ENCODE assay signal across 8 mouse cellular contexts in genomic region chr7:5020000-5020681, GRCm38 (mm10). TPM values are rescaled to one million over a fixed set of nuclear protein-coding genes. Genes with fewer than 3 reads are reported as not detected.
DNase-seq lines count a peak whose midpoint lies in the region; ATAC-seq and TF ChIP-seq lines count a peak whose summit lies in the region.

Gene Zfp865, plus strand, starts transcription at chr7:5020376.
Gene Ccdc106, plus strand, starts transcription at chr7:5020553.

- no peaks in the 10 kb centered on the region for H3K9me3 ChIP-seq in hindbrain, postnatal 0 days (ENCODE audit: low read length)

- H3K4me2 ChIP-seq in hindbrain, postnatal 0 days (ENCODE audit: low read depth, low read length) = peak within 1 kb of the TSS; percentile 86

- intact Hi-C loops in left cerebral cortex, adult 2 months (cut with DNase I) = loop anchor here (2.0 kb wide), 2 partner anchors 17 to 41 kb away; no protein-coding TSS in a partner anchor

- no peak for TF ChIP-seq CTCF in hindbrain, postnatal 0 days (IDR thresholded peaks at IDR 0.05; ENCODE audit: low read depth)
- TF ChIP-seq CTCF in left cerebral cortex, adult 2 months (IDR thresholded peaks at IDR 0.05) = no peak; the same call in 1 of the 2 replicates

- H3K9ac ChIP-seq in hindbrain, postnatal 0 days (replicated peaks; ENCODE audit: low read length) = peak within 1 kb of the TSS; percentile 96

- under 1% methylated on average over 49 of the region's 49 CpGs for WGBS in hindbrain, postnatal 0 days

- H3K27ac ChIP-seq in hindbrain, postnatal 0 days = peak within 1 kb of the TSS; percentile 93
- H3K27ac ChIP-seq in left cerebral cortex, adult 2 months = peak within 1 kb of the TSS; percentile 96

- peaks cover 7% of the 10 kb centered on the region for H3K4me1 ChIP-seq in hindbrain, postnatal 0 days (ENCODE audit: insufficient read depth, low read length)

- peak; percentile 97 for DNase-seq in WW6 (ENCODE audit: low read depth, low spot score)
- DNase-seq in cerebellum, postnatal 4 days (ENCODE audit: low spot score in 2 of 2) = peak; percentile 97 to 98
- DNase-seq in gastrocnemius, adult 18-20 months (ENCODE audit: low spot score) = peak; percentile 99
- peak; percentile 99 for DNase-seq in hindbrain, postnatal 0 days (ENCODE audit: low spot score)
- peak; percentile 99 for DNase-seq in left cerebral cortex, adult 2 months (ENCODE audit: extremely low spot score in 1 of 2, low spot score in 2 of 2)
- DNase-seq in right cerebral cortex, adult 2 months (ENCODE audit: low spot score in 2 of 2) = peak; percentile 99 to 100
- DNase-seq in urinary bladder, postnatal 14 days (ENCODE audit: low spot score) = peak; percentile 99

- ATAC-seq in hindbrain, postnatal 0 days = peak; percentile 90
- peak; percentile 89 for ATAC-seq in megakaryocyte, adult 5-6 weeks (ENCODE audit: poor library complexity, severe bottlenecking)

- H3K4me3 ChIP-seq in hindbrain, postnatal 0 days (ENCODE audit: low read length) = peak within 1 kb of the TSS; percentile 60
- peak within 1 kb of the TSS; percentile 76 for H3K4me3 ChIP-seq in left cerebral cortex, adult 2 months

- H3K27me3 ChIP-seq in hindbrain, postnatal 0 days (ENCODE audit: insufficient read depth, low read length) = no peaks in the 10 kb centered on the region

- H3K36me3 ChIP-seq in hindbrain, postnatal 0 days (ENCODE audit: insufficient read depth, low read length) = peaks cover 11% of the 10 kb centered on the region; the same call in 1 of the 2 replicates

RNA-seq across cellular contexts. Expression of gene Zfp865, which starts in this region (rescaled TPM):
- 10 to 100 TPM; 12.4 to 13.2 TPM for total RNA-seq in gastrocnemius, adult 18-20 months (2021)
- 41.5 and 43.2 TPM in 2 replicates for total RNA-seq in hindbrain, postnatal 0 days (2014; rRNA removed)
- 5.4 TPM in 2 replicates for polyA plus RNA-seq in hindbrain, postnatal 0 days (2015; fragmentation: Nextera tagmentation; extraction: Ambion mirVana)
- 10 to 100 TPM; 36.3 to 40.3 TPM for total RNA-seq in left cerebral cortex, adult 2 months (2021)
- 11.9 and 12.0 TPM in 2 replicates for total RNA-seq in megakaryocyte, adult 5-6 weeks (2015)
- total RNA-seq in megakaryocyte, adult 5-6 weeks (2017) = 13.6 and 14.4 TPM in 2 replicates

RNA-seq across cellular contexts. Expression of gene Ccdc106, which starts in this region (rescaled TPM):
- total RNA-seq in gastrocnemius, adult 18-20 months (2021) = not detected
- total RNA-seq in hindbrain, postnatal 0 days (2014; rRNA removed) = 39.6 and 76.5 TPM in 2 replicates
- 61.6 and 62.1 TPM in 2 replicates for polyA plus RNA-seq in hindbrain, postnatal 0 days (2015; fragmentation: Nextera tagmentation; extraction: Ambion mirVana)
- 10 to 100 TPM; 53.3 to 59.1 TPM for total RNA-seq in left cerebral cortex, adult 2 months (2021)
- total RNA-seq in megakaryocyte, adult 5-6 weeks (2015) = 0.13 and 0.48 TPM in 2 replicates
- 2.1 TPM in 1 of 2 replicates, not detected in the other for total RNA-seq in megakaryocyte, adult 5-6 weeks (2017)

Comparison
In these comparisons a context has a peak if more than half of its experiments do, and no peak if none do; other contexts are left out.
1. Peak in every context shown above with its lines: DNase-seq, ATAC-seq, H3K4me3 ChIP-seq and H3K27ac ChIP-seq.
2. RNA of gene Ccdc106 (total RNA-seq): 39.6 to 76.5 TPM in hindbrain, postnatal 0 days and 53.3 to 59.1 TPM in left cerebral cortex, adult 2 months; 0.13 to 2.1 TPM in megakaryocyte, adult 5-6 weeks and not detected in gastrocnemius, adult 18-20 months; every median in the first group is over 10 times any median in the second.